Mouse (Mus musculus): ENCODE results near the gene Zfp827. TPM values are rescaled to one million over a fixed set of nuclear protein-coding genes. Genes with fewer than 3 reads are reported as not detected.

The Zfp827 gene
- 1 to 10 TPM; 3.8 to 4.5 TPM for total RNA-seq (2021)
- long read RNA-seq, experiment 1, partial matches to known transcripts = 0 of 13 reads
- long read RNA-seq, experiment 1, other reads (novel, unspliced or antisense) = 13 of 13 reads
- long read RNA-seq, experiment 2, partial matches to known transcripts = 0 of 4 reads
- long read RNA-seq, experiment 2, other reads (novel, unspliced or antisense) = 4 of 4 reads

- peak; percentile 65 for DNase-seq
Measured at GRCm38 (mm10) chr8:79027977-79028487, at the start of gene Zfp827. Gene Zfp827 (plus strand): TSS chr8:79028437.

- no peak for DNase-seq
Measured at GRCm38 (mm10) chr8:79004341-79004740, 23.9 kb upstream of the Zfp827 start.

GRCm38 (mm10) chr8:79015061-79015460 lies 13.2 kb upstream of the Zfp827 start:
- no peak for DNase-seq

- DNase-seq = no peak
Measured at GRCm38 (mm10) chr8:79016076-79016475, 12.2 kb upstream of the Zfp827 start.

GRCm38 (mm10) chr8:79016583-79016982 lies 11.7 kb upstream of the Zfp827 start:
- DNase-seq = no peak

- DNase-seq = no peak
Measured at GRCm38 (mm10) chr8:79023922-79024321, 4.3 kb upstream of the Zfp827 start.

GRCm38 (mm10) chr8:79027319-79027718 lies 918 bp upstream of the Zfp827 start:
- DNase-seq = no peak

- no peak for DNase-seq
Measured at GRCm38 (mm10) chr8:79028541-79029395, 531 bp downstream of the Zfp827 start.

GRCm38 (mm10) chr8:79029396-79030325 lies 1.4 kb downstream of the Zfp827 start:
- DNase-seq = peak; percentile 71

- DNase-seq = peak; percentile 36
Measured at GRCm38 (mm10) chr8:79030326-79031265, 2.4 kb downstream of the Zfp827 start.

- no peak for DNase-seq
Measured at GRCm38 (mm10) chr8:79037532-79037931, 9.3 kb downstream of the Zfp827 start.

- DNase-seq = no peak
Measured at GRCm38 (mm10) chr8:79037991-79038390, 9.8 kb downstream of the Zfp827 start.

GRCm38 (mm10) chr8:79041429-79041828 lies 13.2 kb downstream of the Zfp827 start:
- DNase-seq = no peak

- no peak for DNase-seq
Measured at GRCm38 (mm10) chr8:79042252-79042651, 14.0 kb downstream of the Zfp827 start.

GRCm38 (mm10) chr8:79044673-79045072 lies 16.4 kb downstream of the Zfp827 start:
- no peak for DNase-seq

- DNase-seq = no peak
Measured at GRCm38 (mm10) chr8:79046659-79047058, 18.4 kb downstream of the Zfp827 start.

GRCm38 (mm10) chr8:79048388-79049005 lies 20.3 kb downstream of the Zfp827 start:
- no peak for DNase-seq

- no peak for DNase-seq
Measured at GRCm38 (mm10) chr8:79054222-79054621, 26.0 kb downstream of the Zfp827 start.

- DNase-seq = no peak
Measured at GRCm38 (mm10) chr8:79057179-79057578, 28.9 kb downstream of the Zfp827 start.

- DNase-seq = no peak
Measured at GRCm38 (mm10) chr8:79059361-79059760, 31.1 kb downstream of the Zfp827 start.
